Mouse (Mus musculus) brain, embryonic 14.5 days (tissue): ENCODE results near the gene Ift172.

Experiments
- CTCF ChIP-seq: fragments of 200-500 bp; IDR thresholded peaks from 2 replicates; pipeline ENCODE4 v1.5.1; 2012; ENCODE audit warnings: inconsistent platforms, mild to moderate bottlenecking, moderate library complexity, borderline replicate concordance; ENCODE audit not compliant: insufficient read depth, insufficient read length; ENCODE audit errors: extremely low read depth
- POLR2A ChIP-seq: fragments of 200-500 bp; IDR thresholded peaks from 2 replicates; pipeline ENCODE4 v1.6.1; 2012; ENCODE audit warnings: mild to moderate bottlenecking, inconsistent platforms, borderline replicate concordance; ENCODE audit not compliant: poor library complexity, insufficient read depth, insufficient read length, severe bottlenecking; ENCODE audit errors: extremely low read depth

- TF ChIP-seq POLR2A (no peak), CTCF (no peak)
These were observed 23.2 kb downstream of the Ift172 start for GRCm38 (mm10) chr5:31267686-31268085.
